Mouse (Mus musculus) Patski (cell line): ENCODE results near the gene Cdk19. TPM values are rescaled to one million over a fixed set of nuclear protein-coding genes. Genes with fewer than 3 reads are reported as not detected.
"Not testable (repeated sequence)": the region's sequence is repeated elsewhere in the genome, so short reads cannot be mapped to it uniquely, and the experiment has no call there.

Experiments used
- ATAC-seq: fragments of 100-300 bp; one replicate; pipeline ENCODE4 v1.8.0; 2021
- CTCF ChIA-PET: fragments of 350-600 bp; sonication (Branson Sonifier 250); formaldehyde crosslinking; loops from one replicate; lab custom pipeline; 2022; ENCODE audit warnings: inconsistent platforms; lab: Charles Lee
- POLR2A ChIA-PET: fragments of 350-600 bp; sonication (Branson Sonifier 250); formaldehyde crosslinking; loops from one replicate; lab custom pipeline; 2022; ENCODE audit warnings: antibody characterized with exemption, inconsistent platforms; lab: Charles Lee
- DNase-seq: peaks from one replicate; pipeline ENCODE4 v3.0.0-alpha.2; 2011; ENCODE audit warnings: low read depth, low spot score
- H3K27me3 ChIP-seq: fragments of 371-371 bp; one replicate; pipeline ENCODE4 v1.5.1; 2021
- CTCF ChIP-seq: fragments of 100-300 bp; IDR thresholded peaks from one replicate; pipeline ENCODE4 v1.5.1; 2021
- in situ Hi-C: fragments of 300-500 bp; cut with MboI; formaldehyde crosslinking; loops from 3 replicates; pipeline ENCODE4 v1.11.1; 2018; ENCODE audit warnings: low pct_unique_long_range_greater_than_20kb, mixed read lengths
- polyA plus RNA-seq: library from polyadenylated mRNA; unstranded; gene quantifications from one replicate; pipeline ENCODE4 v1.2.3, GENCODE M21; 2021

Cdk19 gene
- polyA plus RNA-seq, 1 experiment from 2014 or later, result 18.6 TPM

DNA sequence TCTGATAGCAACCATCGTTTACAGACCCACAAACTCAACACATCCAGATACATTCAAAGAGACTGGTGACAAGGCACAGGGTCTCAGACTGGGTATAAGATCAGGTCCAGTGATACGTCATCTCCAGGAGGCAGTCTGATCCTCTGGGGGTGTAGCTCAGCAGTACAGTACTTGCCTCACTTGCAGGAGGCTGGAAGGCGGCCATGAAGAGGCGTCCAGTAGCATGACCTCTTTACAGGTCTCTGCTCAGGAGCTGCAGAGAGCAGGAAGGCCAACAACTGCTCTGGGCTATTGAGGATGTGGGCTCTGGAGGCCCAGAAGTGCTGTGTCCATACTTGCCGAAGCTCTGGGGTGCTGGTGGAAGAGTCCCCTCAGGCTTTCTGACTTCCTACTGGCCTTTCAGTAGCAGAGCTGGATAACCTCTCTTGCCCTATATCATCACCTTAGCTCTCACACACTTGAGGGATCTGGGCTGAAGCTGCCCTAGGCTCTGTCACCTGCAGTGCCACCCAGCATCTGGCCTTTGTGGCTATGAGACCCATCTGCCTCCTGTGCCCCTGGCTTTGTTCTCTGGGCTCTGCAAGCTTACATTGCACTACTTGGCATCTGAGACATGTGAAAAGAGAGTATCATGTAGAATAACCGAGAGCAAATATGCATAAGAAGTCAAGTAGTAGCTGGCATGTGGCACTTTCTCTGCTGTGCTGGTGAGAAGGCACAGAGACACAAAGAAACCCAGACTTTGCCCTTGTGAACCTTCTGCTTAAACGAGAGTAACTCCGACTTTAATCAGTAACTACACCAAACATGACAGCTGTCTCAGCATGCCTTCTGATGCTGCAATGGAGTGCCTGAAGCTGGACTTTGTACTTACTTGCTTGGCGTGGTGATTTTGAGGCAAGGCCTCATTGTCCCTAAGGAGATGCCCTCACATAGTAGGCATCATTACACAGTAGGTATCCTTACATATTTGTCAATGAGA, 155.1 kb downstream of the Cdk19 start:
- POLR2A ChIA-PET, result no interaction called here
- no peak for ATAC-seq

DNA sequence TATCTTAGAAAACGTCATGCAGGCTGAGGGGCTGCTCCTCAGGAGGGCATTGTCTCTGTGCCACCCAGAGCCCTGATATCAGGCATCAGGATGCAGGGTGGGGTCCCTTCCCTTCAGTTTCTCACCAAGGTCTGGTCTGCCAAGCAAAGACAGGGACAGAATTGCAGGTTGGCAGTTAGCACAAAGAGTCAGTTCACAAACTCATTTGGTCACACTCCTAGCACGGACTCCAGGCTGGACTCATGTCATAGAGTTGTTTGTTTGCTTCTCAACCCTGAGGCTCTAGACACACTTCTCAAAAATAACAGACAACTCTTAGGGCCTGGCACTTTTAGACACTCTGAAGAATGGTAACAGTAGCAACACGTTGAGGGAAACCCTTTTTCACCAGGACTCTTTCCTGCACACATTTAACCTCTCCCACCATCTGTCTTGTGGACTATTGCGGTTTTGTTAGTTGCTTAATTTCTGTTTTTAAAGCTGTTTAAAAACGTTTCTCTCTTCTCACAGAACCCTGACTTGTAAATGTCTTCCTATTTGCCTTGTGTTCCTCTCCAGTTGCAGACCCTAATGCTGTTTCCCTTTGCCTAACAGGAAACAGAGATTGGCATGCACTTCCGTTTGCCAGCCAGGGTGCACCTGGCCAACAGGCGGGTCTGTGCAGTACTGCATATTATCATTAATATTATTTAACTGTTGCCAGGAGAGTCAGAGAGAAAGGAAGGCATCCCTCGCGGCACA, 158.1 kb downstream of the Cdk19 start:
- no peaks in the 10 kb centered on the region for H3K27me3 ChIP-seq
- no peak for ATAC-seq
- no peak for TF ChIP-seq CTCF
- ChIA-PET POLR2A (no interaction called here), CTCF (no interaction called here)
- in situ Hi-C loops, result no loop called here
- no peak for DNase-seq

More for the DNA sequence above, 155.1 kb downstream of the Cdk19 start:
- no peaks in the 10 kb centered on the region for H3K27me3 ChIP-seq
- DNase-seq, result no peak
- in situ Hi-C loops, result no loop called here
- no peak for TF ChIP-seq CTCF
- CTCF ChIA-PET, result no interaction called here

DNA sequence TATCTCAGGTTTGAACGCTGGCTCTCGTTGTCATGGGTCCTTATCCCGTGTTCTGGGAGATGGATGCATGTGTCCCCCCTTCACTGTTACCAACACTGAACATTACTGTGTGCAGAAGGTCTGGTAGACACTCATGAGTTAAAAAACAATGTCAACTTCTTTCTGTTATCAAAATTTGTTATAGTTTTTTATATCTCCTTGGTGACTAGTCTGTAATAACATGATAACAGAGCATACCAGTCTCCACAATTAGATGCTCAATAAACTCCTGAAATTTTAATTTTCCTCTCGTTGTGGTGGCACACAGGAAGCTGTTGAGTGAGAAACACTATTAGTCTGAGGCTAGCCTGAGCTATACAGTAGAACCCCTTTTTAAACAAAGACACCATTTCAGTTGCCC, 159.1 kb downstream of the Cdk19 start:
- DNase-seq (no peak), ATAC-seq (no peak)
- no peaks in the 10 kb centered on the region for H3K27me3 ChIP-seq
- POLR2A ChIA-PET, result no interaction called here
- CTCF ChIA-PET, result no interaction called here
- in situ Hi-C loops, result no loop called here
- TF ChIP-seq CTCF, result no peak

DNA sequence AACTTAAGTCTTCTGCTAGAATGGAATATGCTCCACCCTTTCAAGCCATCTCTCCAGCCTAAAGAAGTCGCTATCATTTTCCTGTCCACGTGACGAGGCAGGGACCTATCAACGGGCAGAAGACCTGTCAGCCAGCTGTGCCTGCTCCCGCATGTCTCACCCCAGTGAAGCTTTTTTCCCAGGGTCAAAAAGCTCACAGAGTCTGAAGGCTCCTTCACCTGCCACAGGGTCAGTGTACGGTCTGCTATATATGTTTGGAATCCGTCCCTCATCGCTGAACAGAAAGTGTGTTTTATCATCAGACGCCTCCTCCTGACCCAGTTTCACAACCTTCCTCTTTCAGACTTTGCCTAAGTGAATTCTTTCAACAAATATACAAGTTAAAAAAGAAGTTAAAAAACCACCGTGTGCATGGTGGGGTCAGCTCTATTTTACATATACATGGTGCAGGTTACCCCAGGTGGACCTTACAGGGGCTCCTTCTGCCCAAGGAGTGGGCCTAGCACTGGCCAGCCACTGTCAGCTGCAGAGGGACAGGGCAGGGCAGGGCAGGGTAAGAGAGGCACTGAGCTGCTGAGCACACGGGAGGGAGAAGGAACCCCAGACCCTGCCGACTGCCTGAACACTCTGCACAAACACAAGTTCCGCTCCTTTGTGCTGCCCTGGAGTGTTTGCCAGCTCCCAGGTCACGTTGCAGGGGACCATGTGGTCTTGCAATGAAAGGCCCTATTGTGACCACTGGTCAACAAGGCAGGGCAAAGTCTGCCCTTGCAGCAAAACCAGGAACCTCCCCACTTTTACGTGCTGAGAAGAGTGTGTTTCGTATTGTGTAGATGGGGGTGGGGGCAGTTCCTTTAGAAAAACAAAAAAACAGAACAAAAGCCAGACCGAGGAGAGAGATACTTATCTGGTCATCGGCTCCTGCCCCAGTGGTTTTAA, 160.2 kb downstream of the Cdk19 start:
- ATAC-seq (no peak), DNase-seq (no peak)
- ChIA-PET CTCF (interaction anchor here (1.5 kb wide), 1 partner anchor 10 kb away, joined by 3 read pairs; no protein-coding TSS in a partner anchor), POLR2A (interaction anchor here (0.6 kb wide), 1 partner anchor 207 kb away, joined by 4 read pairs; no protein-coding TSS in a partner anchor)
- no peak for TF ChIP-seq CTCF
- in situ Hi-C loops, result no loop called here
- H3K27me3 ChIP-seq, result no peaks in the 10 kb centered on the region

DNA sequence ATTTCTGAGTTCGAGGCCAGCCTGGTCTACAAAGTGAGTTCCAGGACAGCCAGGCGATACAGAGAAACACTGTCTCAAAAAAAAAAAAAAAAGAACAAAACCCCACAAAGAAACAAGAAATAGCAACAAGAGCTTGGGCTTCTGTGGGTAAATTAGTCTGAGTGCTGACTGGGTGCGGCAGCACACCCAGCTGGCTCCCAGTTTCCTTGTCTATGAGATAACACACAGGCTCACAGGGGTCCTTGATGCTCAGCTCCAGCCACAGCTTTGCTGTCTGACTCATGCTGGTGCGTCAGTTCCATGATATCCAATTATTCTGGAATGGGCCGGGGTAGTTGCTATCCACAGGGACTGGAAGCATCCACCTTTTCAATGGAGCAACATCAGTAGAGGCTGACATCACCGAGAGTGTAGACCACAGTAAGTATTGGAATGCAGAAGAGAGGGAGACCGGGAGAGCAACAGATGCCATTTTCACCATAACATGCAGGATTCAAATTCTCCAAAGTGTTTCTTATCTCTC, 161.4 kb downstream of the Cdk19 start:
- ChIA-PET POLR2A (interaction anchor here (0.6 kb wide), 1 partner anchor 208 kb away, joined by 4 read pairs; no protein-coding TSS in a partner anchor), CTCF (interaction anchor here (1.5 kb wide), 1 partner anchor 9 kb away, joined by 3 read pairs; no protein-coding TSS in a partner anchor)
- ATAC-seq (no peak), DNase-seq (no peak)
- no peak for TF ChIP-seq CTCF
- H3K27me3 ChIP-seq, result no peaks in the 10 kb centered on the region
- in situ Hi-C loops, result no loop called here

DNA sequence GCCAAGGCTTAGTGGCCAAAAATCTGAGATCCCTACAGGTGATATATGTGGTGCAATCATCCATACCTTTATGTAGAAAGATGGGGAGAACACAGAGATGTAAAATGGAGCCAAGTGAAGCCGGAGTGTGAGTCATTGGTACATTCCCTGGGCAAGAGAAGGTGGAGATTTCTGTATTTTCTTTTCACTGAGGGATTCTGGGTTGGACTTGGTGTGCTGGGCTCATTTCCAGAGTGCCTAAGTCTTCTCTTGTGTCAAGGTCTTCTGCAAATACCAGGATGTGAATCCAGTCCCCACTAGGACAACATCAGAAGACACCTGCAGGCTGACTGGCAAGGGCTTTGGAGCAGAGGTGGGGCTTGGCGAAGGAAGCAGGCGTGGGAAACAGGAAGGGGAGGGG, 163.4 kb downstream of the Cdk19 start:
- DNase-seq (no peak), ATAC-seq (no peak)
- TF ChIP-seq CTCF, result no peak
- in situ Hi-C loops, result no loop called here
- POLR2A ChIA-PET, result no interaction called here
- no peaks in the 10 kb centered on the region for H3K27me3 ChIP-seq
- CTCF ChIA-PET, result no interaction called here

DNA sequence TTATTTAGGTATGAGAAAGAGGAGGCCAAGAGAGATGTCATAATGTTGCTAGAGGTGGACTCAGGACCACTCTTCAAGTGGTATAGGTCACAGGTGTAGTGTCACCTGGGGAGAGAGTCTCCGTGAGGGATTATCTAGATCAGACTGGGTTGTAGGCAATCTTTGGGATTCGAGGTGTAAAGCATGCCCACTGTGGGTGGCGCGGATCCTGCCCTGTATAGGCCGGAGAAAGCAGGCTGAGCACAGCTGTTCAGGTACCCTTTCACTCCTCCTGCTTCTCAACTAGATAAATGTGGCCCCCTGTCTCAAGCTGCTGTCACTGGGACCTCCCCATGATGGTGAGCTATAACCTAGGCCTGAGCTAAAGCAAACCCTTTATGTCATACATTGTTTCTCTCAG, 171.0 kb downstream of the Cdk19 start:
- CTCF ChIA-PET, result interaction anchor here (1.2 kb wide), 1 partner anchor 11 kb away, joined by 5 read pairs; no protein-coding TSS in a partner anchor
- no peaks in the 10 kb centered on the region for H3K27me3 ChIP-seq
- DNase-seq (no peak), ATAC-seq (no peak)
- POLR2A ChIA-PET, result no interaction called here
- in situ Hi-C loops, result no loop called here
- no peak for TF ChIP-seq CTCF

DNA sequence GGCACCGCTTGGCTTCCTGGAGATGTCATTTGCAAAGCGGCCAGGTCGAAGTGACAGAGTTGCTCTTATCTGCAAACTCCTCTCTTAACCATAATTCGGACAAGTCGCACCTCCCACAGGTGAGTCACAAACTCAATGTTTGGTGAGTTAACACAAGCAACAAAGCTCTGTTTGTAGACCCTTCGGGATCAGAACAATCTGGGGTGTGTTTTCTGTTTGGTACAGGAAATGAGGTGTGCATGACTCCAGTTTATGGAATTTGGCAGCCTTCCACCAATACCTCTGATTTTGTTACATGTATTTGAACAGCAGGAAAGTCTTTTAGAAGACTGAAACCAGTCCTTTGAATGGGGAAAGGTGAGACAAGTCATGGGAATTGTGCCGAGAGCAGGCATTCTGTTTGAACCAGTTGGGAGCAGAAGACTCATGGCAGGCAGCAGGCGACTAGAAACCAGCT, 171.9 kb downstream of the Cdk19 start:
- ATAC-seq (no peak), DNase-seq (no peak)
- TF ChIP-seq CTCF, result no peak
- CTCF ChIA-PET, result interaction anchor here (1.2 kb wide), 1 partner anchor 10 kb away, joined by 5 read pairs; no protein-coding TSS in a partner anchor
- H3K27me3 ChIP-seq, result no peaks in the 10 kb centered on the region
- in situ Hi-C loops, result no loop called here
- POLR2A ChIA-PET, result interaction anchor here (0.6 kb wide), 1 partner anchor 39 kb away, joined by 6 read pairs; no protein-coding TSS in a partner anchor

DNA sequence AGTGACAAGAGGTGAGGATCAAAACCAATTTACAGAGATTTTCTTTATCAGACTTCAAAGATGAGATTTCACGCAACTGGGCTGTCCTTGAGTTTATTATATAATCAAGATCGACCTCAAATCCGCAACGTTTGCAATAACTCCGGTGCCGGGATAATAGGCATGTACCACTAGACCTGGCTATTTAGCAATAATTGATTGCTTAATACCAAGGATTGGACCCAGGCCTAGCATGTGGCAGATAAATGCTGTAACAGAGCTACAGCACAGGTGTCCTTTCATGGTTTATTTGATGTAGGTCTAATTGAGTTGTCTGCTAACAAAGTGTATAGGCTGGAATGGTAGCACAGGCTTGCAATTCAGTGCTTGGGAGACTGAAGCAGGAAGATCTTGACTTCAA, 172.8 kb downstream of the Cdk19 start:
- ChIA-PET CTCF (no interaction called here), POLR2A (no interaction called here)
- no peak for TF ChIP-seq CTCF
- no peak for DNase-seq
- ATAC-seq, result no peak
- in situ Hi-C loops, result no loop called here
- H3K27me3 ChIP-seq, result no peaks in the 10 kb centered on the region

DNA sequence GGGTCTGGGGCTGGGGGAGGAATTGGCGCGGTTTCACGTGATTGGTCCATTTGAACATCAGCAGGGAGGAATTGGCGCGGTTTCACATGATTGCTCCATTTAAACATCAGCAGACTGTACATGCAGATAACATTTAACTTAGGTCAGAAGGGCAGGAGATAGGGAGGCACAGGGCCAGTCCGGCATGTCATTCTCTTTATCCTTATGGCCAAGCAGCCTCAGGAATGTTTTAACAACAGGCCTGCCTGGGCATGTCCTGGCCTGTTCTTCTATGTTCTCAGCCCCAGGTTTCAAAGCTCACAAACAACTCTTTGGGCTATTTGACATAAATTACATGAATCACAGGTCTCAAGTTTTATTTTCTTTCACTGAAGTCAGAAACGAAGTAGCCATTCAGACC, 173.6 kb downstream of the Cdk19 start:
- H3K27me3 ChIP-seq, result not testable (repeated sequence)

More for the DNA sequence above, 173.6 kb downstream of the Cdk19 start:
- ATAC-seq, in situ Hi-C loops, DNase-seq, CTCF ChIA-PET, POLR2A ChIA-PET: not testable (repeated sequence)
